Mouse (Mus musculus) heart, embryonic 14.5 days (tissue): ENCODE results near the gene Prpf38b. TPM values are rescaled to one million over a fixed set of nuclear protein-coding genes. Genes with fewer than 3 reads are reported as not detected.
A peak's percentile ranks its signal among the peaks of the same experiment; 100 is the strongest.
"Not testable (repeated sequence)": the region's sequence is repeated elsewhere in the genome, so short reads cannot be mapped to it uniquely, and the experiment has no call there.

ENCODE experiments used
- ATAC-seq: fragments of 200-750 bp; cut with Nextera tagmentation; 2 replicates; pipeline ENCODE4 v1.8.0; 2017; ENCODE audit warnings: low read depth, moderate TSS enrichment; ENCODE audit not compliant: insufficient number of reproducible peaks, insufficient read depth, low FRiP score
- H3K27ac ChIP-seq, 2 experiments: fragments of 200-500 bp in 1 of 2; fragments of 300-500 bp in 1 of 2; sonication (generic) in 1 of 2; replicated peaks in 1 of 2; 2 replicates each; pipeline ENCODE4 v1.5.1; 2012 to 2014; ENCODE audit warnings: low read depth in 2 of 2, low read length in 2 of 2, control low read depth in 1 of 2, mild to moderate bottlenecking in 1 of 2, mixed read lengths in 1 of 2; ENCODE audit not compliant: control insufficient read depth in 1 of 2, insufficient read depth in 1 of 2
- H3K27me3 ChIP-seq: fragments of 300-500 bp; sonication (generic); 2 replicates; pipeline ENCODE4 v1.6.1; 2014; ENCODE audit warnings: mild to moderate bottlenecking, low read length, control low read depth; ENCODE audit not compliant: control insufficient read depth, insufficient read depth
- H3K36me3 ChIP-seq: fragments of 300-500 bp; sonication (generic); 2 replicates; pipeline ENCODE4 v1.6.1; 2014; ENCODE audit warnings: mild to moderate bottlenecking, control low read depth, low read length, mixed read lengths; ENCODE audit not compliant: control insufficient read depth, insufficient read depth
- H3K4me1 ChIP-seq, 2 experiments: fragments of 200-500 bp in 1 of 2; fragments of 300-500 bp in 1 of 2; sonication (generic) in 1 of 2; 2 replicates each; pipeline ENCODE4 v1.6.1; 2012 to 2014; ENCODE audit warnings: low read length in 2 of 2, control low read depth in 1 of 2, mixed read lengths in 1 of 2; ENCODE audit not compliant: control insufficient read depth in 2 of 2, insufficient read depth in 2 of 2
- H3K4me2 ChIP-seq: fragments of 300-500 bp; sonication (generic); 2 replicates; pipeline ENCODE4 v1.6.1; 2014; ENCODE audit warnings: mild to moderate bottlenecking, low read length
- H3K4me3 ChIP-seq, 2 experiments: fragments of 200-500 bp in 1 of 2; fragments of 300-500 bp in 1 of 2; sonication (generic) in 1 of 2; 2 replicates each; pipeline ENCODE4 v1.5.1; 2012 to 2014; ENCODE audit warnings: low read length in 2 of 2, mild to moderate bottlenecking in 2 of 2, control low read depth in 1 of 2, low read depth in 1 of 2, moderate library complexity in 1 of 2; ENCODE audit not compliant: control insufficient read depth in 1 of 2, insufficient read depth in 1 of 2
- H3K9ac ChIP-seq: fragments of 300-500 bp; sonication (generic); 2 replicates; pipeline ENCODE4 v1.6.1; 2014; ENCODE audit warnings: mild to moderate bottlenecking, low read length
- H3K9me3 ChIP-seq: fragments of 300-500 bp; sonication (generic); 2 replicates; pipeline ENCODE4 v1.6.1; 2016; ENCODE audit warnings: low read length, control low read depth; ENCODE audit not compliant: control insufficient read depth
- WGBS: fragments of 180-500 bp; shearing (Covaris S2); extraction: QIAGEN DNeasy Blood & Tissue Kit; methylation state at CpG from one replicate; pipeline ENCODE4 v1.1.7; 2014; 5-methylcytosine and 5-hydroxymethylcytosine counted together
- polyA plus RNA-seq: library from polyadenylated mRNA; unstranded; fragments of >200 nt; fragmentation: Nextera tagmentation; extraction: Ambion mirVana; gene quantifications from 2 replicates; pipeline ENCODE4 v1.2.1, GENCODE M21; 2014

Prpf38b gene
- polyA plus RNA-seq, 1 experiment from 2014 or later = 37.5 TPM

DNA sequence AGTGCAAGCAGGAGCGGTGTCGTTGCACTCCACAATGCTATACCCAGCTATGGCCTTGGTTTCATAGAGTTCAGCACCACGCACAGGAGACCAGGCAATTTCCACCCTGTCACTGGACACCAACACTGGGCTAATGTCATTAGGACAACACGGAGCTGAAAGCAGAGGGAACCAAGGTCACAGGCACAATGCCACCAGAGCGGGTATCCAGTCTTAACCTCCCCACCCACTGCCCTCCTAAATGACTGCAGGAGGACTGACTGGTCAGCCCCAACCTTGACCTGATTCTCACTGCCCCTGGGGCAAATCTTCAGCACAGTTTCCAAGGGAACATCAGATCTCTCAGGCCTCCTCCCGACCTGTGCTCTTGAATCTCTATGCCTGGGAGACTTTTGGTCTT lies 40.9 kb downstream of the Prpf38b start:
- no peak overlapping the region for H3K9ac ChIP-seq
- no peaks in the 10 kb centered on the region for H3K4me1 ChIP-seq
- H3K9me3 ChIP-seq = no peaks in the 10 kb centered on the region
- 82% methylated on average over 6 of the region's 6 CpGs for WGBS
- H3K4me2 ChIP-seq = no peak overlapping the region
- H3K4me3 ChIP-seq = no peak overlapping the region
- no peak for ATAC-seq
- no peak overlapping the region for H3K27ac ChIP-seq
- H3K27me3 ChIP-seq = no peaks in the 10 kb centered on the region
- no peaks in the 10 kb centered on the region for H3K36me3 ChIP-seq

DNA sequence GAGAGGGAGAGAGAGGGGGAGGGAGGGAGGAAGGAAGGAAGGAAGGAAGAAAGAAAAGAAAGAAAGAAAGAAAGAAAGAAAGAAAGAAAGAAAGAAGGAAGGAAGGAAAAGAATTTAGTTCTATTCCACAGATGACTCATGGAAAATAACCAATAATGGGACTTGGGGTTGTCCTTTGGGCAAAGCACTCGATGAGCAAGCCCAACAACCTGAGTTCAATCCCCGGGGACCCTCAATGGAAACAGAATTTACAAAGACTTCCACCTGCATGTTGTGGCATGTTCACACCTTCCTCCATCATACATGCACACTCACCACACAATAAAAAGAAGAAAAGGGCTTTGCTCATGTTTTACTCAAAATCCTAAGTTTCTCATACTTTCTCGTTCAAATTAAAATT lies 44.1 kb downstream of the Prpf38b start:
- 77% methylated on average over 3 of the region's 3 CpGs for WGBS
- no peak overlapping the region for H3K4me2 ChIP-seq
- ATAC-seq = no peak

DNA sequence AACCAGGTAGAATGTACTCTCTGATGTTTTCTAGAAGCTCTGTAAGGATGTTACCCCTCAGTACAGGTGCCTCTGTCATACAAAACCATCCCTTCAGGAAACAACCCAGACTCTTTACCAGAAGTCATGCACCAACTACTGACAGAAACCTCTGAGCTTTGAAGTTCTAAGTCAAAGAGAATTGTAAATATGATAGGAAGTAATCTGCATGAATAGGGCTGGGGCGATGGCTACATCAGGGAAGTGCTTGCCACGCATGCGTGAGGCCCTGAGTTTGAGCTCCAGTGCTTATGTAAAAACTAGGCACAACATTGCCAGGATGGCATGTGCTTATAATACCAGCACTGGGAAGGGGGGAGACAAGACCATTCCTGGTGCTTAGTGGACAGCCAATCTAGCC lies 45.9 kb downstream of the Prpf38b start:
- no peak for ATAC-seq
- Histone ChIP-seq H3K4me3 (no peak overlapping the region), H3K27ac (no peak overlapping the region), H3K9me3 (no peaks in the 10 kb centered on the region), H3K27me3 (no peaks in the 10 kb centered on the region), H3K4me1 (no peaks in the 10 kb centered on the region), H3K4me2 (no peak overlapping the region), H3K9ac (no peak overlapping the region), H3K36me3 (no peaks in the 10 kb centered on the region)
- 93% methylated on average over 3 of the region's 3 CpGs for WGBS

More for the DNA sequence above, 44.1 kb downstream of the Prpf38b start:
- H3K27me3 ChIP-seq = no peaks in the 10 kb centered on the region
- H3K4me3 ChIP-seq = no peak overlapping the region
- H3K27ac ChIP-seq = no peak overlapping the region
- H3K4me1 ChIP-seq = no peaks in the 10 kb centered on the region
- H3K9me3 ChIP-seq = no peaks in the 10 kb centered on the region
- no peaks in the 10 kb centered on the region for H3K36me3 ChIP-seq
- no peak overlapping the region for H3K9ac ChIP-seq

DNA sequence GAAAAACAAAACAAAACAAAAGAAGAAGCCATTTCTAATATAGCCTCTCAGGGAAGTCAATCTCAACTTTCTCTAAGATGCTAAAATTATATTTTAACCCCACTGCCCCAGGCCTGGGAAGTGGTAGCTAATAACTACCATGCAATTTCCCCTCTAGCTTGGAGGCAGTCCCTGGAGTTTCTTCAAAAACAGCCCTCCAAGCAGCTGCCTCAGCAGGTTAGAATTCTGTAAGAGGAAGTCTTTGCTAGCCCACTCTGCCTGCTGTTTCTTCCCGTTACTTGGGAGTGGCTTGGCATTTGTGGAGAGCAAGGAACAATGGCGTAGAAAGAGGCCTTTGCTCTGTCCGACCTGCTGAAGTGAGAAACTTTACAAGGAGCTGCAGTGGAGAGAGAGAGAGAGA lies 46.4 kb downstream of the Prpf38b start:
- H3K4me1 ChIP-seq = no peaks in the 10 kb centered on the region
- H3K9me3 ChIP-seq = no peaks in the 10 kb centered on the region
- no peak for ATAC-seq
- H3K9ac ChIP-seq = no peak overlapping the region
- WGBS = 37% methylated on average over 3 of the region's 3 CpGs
- no peak overlapping the region for H3K4me2 ChIP-seq
- H3K27me3 ChIP-seq = no peaks in the 10 kb centered on the region
- H3K27ac ChIP-seq = no peak overlapping the region
- H3K36me3 ChIP-seq = no peaks in the 10 kb centered on the region
- no peak overlapping the region for H3K4me3 ChIP-seq

DNA sequence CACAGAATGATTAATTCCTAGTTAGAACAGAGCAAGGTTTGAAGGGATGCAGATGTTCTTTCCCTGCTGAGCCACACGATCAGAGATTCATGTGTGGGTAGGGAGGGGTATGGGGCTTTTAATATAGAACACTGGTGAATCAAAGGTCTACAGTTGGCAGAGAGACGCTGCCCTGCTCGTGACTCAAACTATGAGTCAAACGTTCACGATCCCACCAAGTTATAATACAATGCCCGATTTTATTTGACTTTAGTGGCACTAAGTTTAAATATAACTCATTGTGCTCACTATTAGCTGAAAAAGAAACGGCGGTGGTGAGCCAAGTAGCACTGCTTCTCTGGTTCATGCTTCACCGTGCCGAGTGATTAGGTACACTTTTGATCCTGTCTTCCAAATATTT lies 48.4 kb downstream of the Prpf38b start:
- Histone ChIP-seq H3K9ac (no peak overlapping the region), H3K27ac (no peak overlapping the region), H3K27me3 (no peaks in the 10 kb centered on the region), H3K4me2 (no peak overlapping the region), H3K9me3 (no peaks in the 10 kb centered on the region), H3K36me3 (no peaks in the 10 kb centered on the region), H3K4me3 (no peak overlapping the region), H3K4me1 (peaks cover 4 to 8% of the 10 kb centered on the region in 2 experiments)
- 76% methylated on average over 10 of the region's 10 CpGs for WGBS
- no peak for ATAC-seq

DNA sequence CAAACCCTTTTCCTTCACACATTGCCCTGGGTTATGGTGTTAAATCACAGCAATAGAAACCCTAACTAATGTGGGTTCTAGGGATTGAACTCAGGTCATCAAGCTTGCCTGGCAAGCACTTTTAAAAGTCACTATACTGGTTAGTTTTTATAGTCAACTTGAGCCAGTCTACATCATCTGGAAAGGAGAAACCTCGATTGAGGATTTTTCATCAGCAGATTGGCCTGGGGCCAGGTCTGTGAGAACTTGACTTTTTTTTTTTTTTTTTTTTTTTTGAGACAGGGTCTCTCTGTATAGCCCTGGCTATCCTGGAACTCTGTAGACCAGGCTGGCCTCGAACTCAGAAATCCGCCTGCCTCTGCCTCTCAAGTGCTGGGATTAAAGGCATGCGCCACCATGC lies 49.2 kb downstream of the Prpf38b start:
- H3K4me1 ChIP-seq = peaks cover 7 to 12% of the 10 kb centered on the region in 2 experiments
- H3K4me2 ChIP-seq, H3K9ac ChIP-seq, H3K27me3 ChIP-seq, H3K36me3 ChIP-seq, H3K9me3 ChIP-seq, H3K4me3 ChIP-seq, H3K27ac ChIP-seq, ATAC-seq: not testable (repeated sequence)
- WGBS = 85% methylated on average over 4 of the region's 4 CpGs

DNA sequence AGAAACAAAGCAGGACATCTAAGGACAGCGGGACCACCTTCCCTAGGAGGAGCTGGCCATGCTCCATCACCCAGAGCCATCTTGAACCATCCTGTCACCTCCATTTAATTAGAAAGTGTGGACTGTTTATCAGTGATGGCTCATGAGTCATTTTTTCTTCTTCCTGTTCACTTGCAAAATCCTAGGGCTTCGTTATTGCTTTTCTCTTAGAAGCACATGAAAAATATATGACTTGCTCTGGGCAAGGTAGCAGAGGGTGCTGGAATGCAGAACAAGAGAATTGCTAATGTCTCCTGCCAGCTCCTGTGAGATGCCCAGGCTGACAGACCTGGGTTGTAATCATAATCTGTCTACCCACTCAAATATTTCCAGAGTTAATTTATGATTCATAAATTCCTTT lies 50.7 kb downstream of the Prpf38b start:
- H3K9ac ChIP-seq = no peak overlapping the region
- no peak overlapping the region for H3K4me3 ChIP-seq
- no peaks in the 10 kb centered on the region for H3K36me3 ChIP-seq
- H3K4me2 ChIP-seq = no peak overlapping the region
- no peaks in the 10 kb centered on the region for H3K9me3 ChIP-seq
- WGBS = 69% methylated on average over 2 of the region's 2 CpGs
- peaks cover 15 to 19% of the 10 kb centered on the region in 2 experiments for H3K4me1 ChIP-seq
- no peaks in the 10 kb centered on the region for H3K27me3 ChIP-seq
- H3K27ac ChIP-seq = no peak overlapping the region
- no peak for ATAC-seq

DNA sequence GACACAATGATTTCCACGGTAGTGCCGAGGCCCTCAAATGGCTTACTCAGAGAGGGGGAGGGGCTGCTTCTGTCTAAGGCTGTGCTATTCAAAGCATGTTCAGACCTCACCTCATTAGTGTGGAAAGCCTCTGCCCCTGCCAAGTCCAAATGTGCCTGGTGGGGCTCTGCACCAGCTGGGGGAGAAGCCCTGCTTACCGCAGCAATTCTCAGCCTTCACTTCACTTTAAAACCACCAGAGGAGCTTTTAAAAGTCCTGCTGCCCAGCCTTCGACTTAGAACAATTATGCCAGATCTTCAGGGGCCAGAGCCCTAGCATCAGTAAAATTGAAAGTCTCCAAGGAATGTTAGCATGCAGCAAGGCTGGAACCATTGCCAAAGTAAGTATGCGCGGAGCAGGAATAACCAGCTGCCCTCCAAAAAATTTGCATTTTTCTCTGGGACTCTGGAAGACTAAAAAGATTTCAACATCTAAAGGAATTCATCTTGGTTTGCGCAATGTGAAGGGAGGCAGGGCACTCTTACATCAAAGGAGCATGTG lies 53.2 kb downstream of the Prpf38b start:
- no peaks in the 10 kb centered on the region for H3K36me3 ChIP-seq
- WGBS = 31% methylated on average over 7 of the region's 7 CpGs
- ATAC-seq = peak; percentile 72
- no peaks in the 10 kb centered on the region for H3K9me3 ChIP-seq
- peaks cover 25 to 29% of the 10 kb centered on the region in 2 experiments for H3K4me1 ChIP-seq
- H3K27ac ChIP-seq = peak overlapping the region; percentile 6 to 51; a peak in 3 of 4 replicates
- H3K4me2 ChIP-seq = peak overlapping the region; percentile 35
- H3K4me3 ChIP-seq = no peak overlapping the region
- no peaks in the 10 kb centered on the region for H3K27me3 ChIP-seq
- H3K9ac ChIP-seq = no peak overlapping the region
